Mouse (Mus musculus) olfactory bulb, adult 2 months (tissue): Measurements from ENCODE around the gene Kcnrg. TPM values are rescaled to one million over a fixed set of nuclear protein-coding genes. Genes with fewer than 3 reads are reported as not detected.
A peak's percentile ranks its signal among the peaks of the same experiment; 100 is the strongest.
"Not testable (repeated sequence)": the region's sequence is repeated elsewhere in the genome, so short reads cannot be mapped to it uniquely, and the experiment has no call there.

Experiments used
- H3K27ac ChIP-seq: fragments of 200-500 bp; 2 replicates; pipeline ENCODE4 v1.5.1; 2012; ENCODE audit warnings: low read depth, low read length; ENCODE audit not compliant: insufficient read depth
- H3K4me1 ChIP-seq: fragments of 200-500 bp; 2 replicates; pipeline ENCODE4 v1.6.1; 2012; ENCODE audit warnings: low read length; ENCODE audit not compliant: control insufficient read depth, insufficient read depth
- H3K4me3 ChIP-seq: fragments of 200-500 bp; 2 replicates; pipeline ENCODE4 v1.5.1; 2012; ENCODE audit warnings: mild to moderate bottlenecking, low read depth, low read length, moderate library complexity; ENCODE audit not compliant: insufficient read depth
- CTCF ChIP-seq: fragments of 200-500 bp; IDR thresholded peaks from 2 replicates; pipeline ENCODE4 v1.5.1; 2012; ENCODE audit warnings: low read depth, mild to moderate bottlenecking, low read length, moderate library complexity; ENCODE audit not compliant: insufficient read depth
- POLR2A ChIP-seq: fragments of 200-500 bp; IDR thresholded peaks from 2 replicates; pipeline ENCODE4 v1.6.1; 2012; ENCODE audit warnings: mild to moderate bottlenecking, low read depth, low read length, moderate library complexity; ENCODE audit not compliant: insufficient read depth
- WGBS: fragments of 180-500 bp; shearing (Covaris S2); methylation state at CpG from one replicate; pipeline ENCODE4 v1.1.7; 2018; 5-methylcytosine and 5-hydroxymethylcytosine counted together
- polyA plus RNA-seq: library from polyadenylated mRNA; stranded (reverse); fragments of >200 nt; gene quantifications from 2 replicates; pipeline ENCODE4 v1.2.4, GENCODE M21; 2012; ENCODE audit warnings: low replicate concordance; ENCODE audit not compliant: missing spikeins, insufficient read depth, insufficient read length

Gene Kcnrg
- polyA plus RNA-seq, 1 experiment, result not detected

- 96% methylated on average over 9 of the region's 9 CpGs for WGBS
- peaks cover 2% of the 10 kb centered on the region; the same call in 1 of the 2 replicates for H3K4me1 ChIP-seq
- H3K27ac ChIP-seq, result no peak overlapping the region
- H3K4me3 ChIP-seq, result no peak overlapping the region
- TF ChIP-seq CTCF (no peak), POLR2A (no peak)
These were observed 10.4 kb upstream of the Kcnrg start for GRCm38 (mm10) chr14:61596719-61597426.

DNA sequence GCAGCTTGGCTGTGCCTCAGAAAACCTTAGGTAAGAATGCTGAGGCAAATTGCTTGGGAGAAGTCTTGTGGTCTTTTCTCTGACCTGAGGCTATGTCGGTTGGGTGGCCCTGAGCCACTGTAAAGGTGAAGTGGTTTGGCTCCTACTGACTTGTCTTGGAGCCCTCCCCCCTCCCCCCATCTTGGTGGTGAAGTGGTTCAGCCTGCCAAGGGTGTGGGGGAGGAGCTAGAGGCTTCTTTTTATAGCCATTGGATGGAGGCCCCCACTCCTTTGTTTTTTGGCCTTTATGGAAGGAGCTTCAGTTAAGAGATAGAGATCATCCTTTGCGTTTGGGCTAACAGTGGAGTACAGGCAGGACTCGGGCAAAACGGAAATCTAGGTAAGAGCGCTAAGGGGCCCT lies 9.3 kb upstream of the Kcnrg start, which contains the start of gene Trim13:
Gene Trim13, plus strand, starts transcription at position 280 of the 400 bp plus-strand sequence.
- Histone ChIP-seq H3K4me3 (peak within 1 kb of the TSS; percentile 61), H3K27ac (no peak within 1 kb of the TSS), H3K4me1 (peaks cover 4% of the 10 kb centered on the region; the same call in 1 of the 2 replicates)
- WGBS, result 85% methylated on average over 5 of the region's 5 CpGs
- TF ChIP-seq CTCF, result no peak
- TF ChIP-seq POLR2A, result no peak

DNA sequence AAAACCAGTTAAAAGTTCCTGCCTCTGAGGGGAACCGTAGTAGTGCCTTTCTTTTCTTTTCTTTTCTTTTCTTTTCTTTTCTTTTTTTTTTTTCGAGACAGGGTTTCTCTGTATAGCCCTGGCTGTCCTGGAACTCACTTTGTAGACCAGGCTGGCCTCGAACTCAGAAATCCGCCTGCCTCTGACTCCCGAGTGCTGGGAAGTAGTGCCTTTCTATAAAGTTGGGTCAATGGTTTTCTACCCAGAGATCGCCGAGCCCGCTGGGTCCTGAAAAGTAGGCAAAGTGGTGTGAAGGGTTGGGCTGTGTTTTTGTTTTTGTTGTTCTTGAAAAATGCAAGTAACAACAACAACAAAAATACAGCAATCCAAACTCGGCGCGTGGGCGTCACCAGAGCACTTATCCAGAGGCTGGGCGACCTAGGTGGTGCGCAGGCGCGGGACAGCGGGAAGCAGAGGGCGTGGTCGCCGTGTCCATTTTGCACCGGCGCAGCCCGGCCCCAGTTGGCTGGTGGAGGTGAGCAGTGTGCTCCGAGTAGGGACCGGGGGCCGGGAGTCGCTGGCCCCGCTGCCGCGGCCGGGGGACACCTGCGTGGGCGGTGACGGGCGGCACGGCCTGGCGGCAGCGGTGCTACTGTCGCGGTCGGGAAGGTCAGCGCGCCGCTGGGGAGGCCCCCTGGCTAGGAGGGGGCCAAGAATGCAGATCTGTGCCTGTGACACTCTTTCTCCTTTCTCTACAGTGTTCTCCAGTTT lies 8.0 kb upstream of the Kcnrg start:
- H3K27ac ChIP-seq, result no peak overlapping the region
- no peak for TF ChIP-seq CTCF
- no peak for TF ChIP-seq POLR2A
- H3K4me1 ChIP-seq, result peaks cover 4% of the 10 kb centered on the region; the same call in 1 of the 2 replicates
- whole genome bisulfite sequencing, result 4% methylated on average over 44 of the region's 44 CpGs
- peak overlapping the region; percentile 61 for H3K4me3 ChIP-seq

GRCm38 (mm10) chr14:61601348-61601747 lies 5.9 kb upstream of the Kcnrg start:
- TF ChIP-seq POLR2A (no peak), CTCF (no peak)
- Histone ChIP-seq H3K27ac (no peak overlapping the region), H3K4me1 (peaks cover 4% of the 10 kb centered on the region; the same call in 1 of the 2 replicates), H3K4me3 (no peak overlapping the region)
- WGBS, result 81% methylated on average over 9 of the region's 9 CpGs

GRCm38 (mm10) chr14:61603069-61603755 lies 4.0 kb upstream of the Kcnrg start:
- WGBS, result 64% methylated on average over 8 of the region's 8 CpGs
- H3K4me3 ChIP-seq, result no peak overlapping the region
- peak overlapping the region; percentile 15; the same call in 1 of the 2 replicates for H3K27ac ChIP-seq
- no peak for TF ChIP-seq CTCF
- no peak for TF ChIP-seq POLR2A
- H3K4me1 ChIP-seq, result peaks cover 4% of the 10 kb centered on the region; the same call in 1 of the 2 replicates

- Histone ChIP-seq H3K4me1 (peaks cover 4% of the 10 kb centered on the region; the same call in 1 of the 2 replicates), H3K27ac (no peak overlapping the region; the same call in 1 of the 2 replicates), H3K4me3 (no peak overlapping the region)
- TF ChIP-seq POLR2A (no peak), CTCF (no peak)
- WGBS, result 68% methylated on average over 3 of the region's 3 CpGs
These were observed 3.2 kb upstream of the Kcnrg start for GRCm38 (mm10) chr14:61604081-61604480.

- not testable (repeated sequence) for H3K4me3 ChIP-seq, H3K4me1 ChIP-seq, H3K27ac ChIP-seq
- WGBS, result 91% methylated on average over 2 of the region's 2 CpGs
These were observed 1.2 kb upstream of the Kcnrg start for GRCm38 (mm10) chr14:61606088-61606487.

- Histone ChIP-seq H3K4me1 (no peaks in the 10 kb centered on the region), H3K27ac (no peak overlapping the region), H3K4me3 (no peak overlapping the region)
- TF ChIP-seq CTCF (no peak), POLR2A (no peak)
- 94% methylated on average over 5 of the region's 5 CpGs for WGBS
These were observed 4.5 kb downstream of the Kcnrg start for GRCm38 (mm10) chr14:61611766-61612165.

DNA sequence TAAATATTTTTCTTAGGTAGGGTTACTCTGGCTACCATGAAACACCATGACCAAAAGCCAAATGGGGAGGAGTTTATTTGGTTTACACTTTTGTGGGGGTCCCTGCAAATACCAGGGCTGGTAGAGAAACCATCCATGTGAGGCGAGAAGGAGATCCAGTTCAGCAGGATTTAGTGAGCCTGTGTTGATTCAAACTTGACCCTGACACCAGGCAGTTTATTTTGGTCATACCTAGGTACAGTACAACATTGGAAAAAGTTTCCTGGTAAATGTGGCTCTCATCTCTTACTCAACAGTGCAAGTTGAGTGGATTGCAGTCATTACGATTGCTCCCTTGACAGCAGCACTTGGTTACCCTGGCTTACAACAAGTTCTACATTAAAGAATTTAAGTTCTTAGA lies 6.1 kb downstream of the Kcnrg start:
- no peaks in the 10 kb centered on the region for H3K4me1 ChIP-seq
- H3K27ac ChIP-seq, result no peak overlapping the region
- H3K4me3 ChIP-seq, result no peak overlapping the region
- TF ChIP-seq POLR2A (no peak), CTCF (no peak)
- 99% methylated on average over 2 of the region's 2 CpGs for WGBS
